Mouse (Mus musculus): ENCODE results near the gene Mfsd4b3. TPM values are rescaled to one million over a fixed set of nuclear protein-coding genes. Genes with fewer than 3 reads are reported as not detected.
"Not testable (repeated sequence)": the region's sequence is repeated elsewhere in the genome, so short reads cannot be mapped to it uniquely, and the experiment has no call there.

Mfsd4b3 gene
- polyA plus RNA-seq, 1 experiment = not detected

- Histone ChIP-seq H3K4me1 (ENCODE audit: control insufficient read depth, insufficient read depth, low read length) (no peaks in the 10 kb centered on the region), H3K27ac (ENCODE audit: insufficient read depth, low read depth, low read length) (no peak overlapping the region), H3K4me3 (ENCODE audit: insufficient read depth, low read depth, low read length) (no peak overlapping the region)
- WGBS = 94% methylated on average over 2 of the region's 2 CpGs
- TF ChIP-seq CTCF (IDR thresholded peaks at IDR 0.05; ENCODE audit: insufficient read depth, low read depth, low read length) = no peak
- no peak for TF ChIP-seq POLR2A (IDR thresholded peaks at IDR 0.05; ENCODE audit: insufficient read depth, low read depth, low read length)
Measured at GRCm38 (mm10) chr10:39949377-39949954, 10.5 kb downstream of the Mfsd4b3 start.

- not testable (repeated sequence) for H3K27ac ChIP-seq (ENCODE audit: insufficient read depth, low read depth, low read length); H3K4me3 ChIP-seq (ENCODE audit: insufficient read depth, low read depth, low read length); H3K4me1 ChIP-seq (ENCODE audit: control insufficient read depth, insufficient read depth, low read length)
- WGBS = 72% methylated on average over 3 of the region's 3 CpGs
Measured at GRCm38 (mm10) chr10:39947195-39947594, 12.8 kb downstream of the Mfsd4b3 start.

GRCm38 (mm10) chr10:39936553-39936952 lies 23.4 kb downstream of the Mfsd4b3 start:
- H3K4me3 ChIP-seq (ENCODE audit: insufficient read depth, low read depth, low read length) = no peak overlapping the region
- no peaks in the 10 kb centered on the region for H3K4me1 ChIP-seq (ENCODE audit: control insufficient read depth, insufficient read depth, low read length)
- TF ChIP-seq CTCF (IDR thresholded peaks at IDR 0.05; ENCODE audit: insufficient read depth, low read depth, low read length) = no peak
- no peak for TF ChIP-seq POLR2A (IDR thresholded peaks at IDR 0.05; ENCODE audit: insufficient read depth, low read depth, low read length)
- WGBS = 88% methylated on average over 7 of the region's 7 CpGs
- no peak overlapping the region for H3K27ac ChIP-seq (ENCODE audit: insufficient read depth, low read depth, low read length)

GRCm38 (mm10) chr10:39926616-39927139 lies 33.3 kb downstream of the Mfsd4b3 start, which contains the start of gene Mfsd4b2:
Mfsd4b2 (minus strand) TSS chr10:39926923.
- H3K27ac ChIP-seq (ENCODE audit: insufficient read depth, low read depth, low read length) = no peak within 1 kb of the TSS
- TF ChIP-seq CTCF (IDR thresholded peaks at IDR 0.05; ENCODE audit: insufficient read depth, low read depth, low read length) (no peak), POLR2A (IDR thresholded peaks at IDR 0.05; ENCODE audit: insufficient read depth, low read depth, low read length) (no peak)
- H3K4me1 ChIP-seq (ENCODE audit: control insufficient read depth, insufficient read depth, low read length) = peaks cover 3% of the 10 kb centered on the region
- peak within 1 kb of the TSS; percentile 27 for H3K4me3 ChIP-seq (ENCODE audit: insufficient read depth, low read depth, low read length)
- 2% methylated on average over 41 of the region's 41 CpGs for WGBS

- H3K4me1 ChIP-seq (ENCODE audit: control insufficient read depth, insufficient read depth, low read length); H3K27ac ChIP-seq (ENCODE audit: insufficient read depth, low read depth, low read length); H3K4me3 ChIP-seq (ENCODE audit: insufficient read depth, low read depth, low read length): not testable (repeated sequence)
- 80% methylated on average over 8 of the region's 8 CpGs for WGBS
Measured at GRCm38 (mm10) chr10:39924556-39924955, 35.4 kb downstream of the Mfsd4b3 start.

GRCm38 (mm10) chr10:39912616-39913015 lies 47.3 kb downstream of the Mfsd4b3 start:
- H3K4me3 ChIP-seq (ENCODE audit: insufficient read depth, low read depth, low read length) = no peak overlapping the region
- H3K4me1 ChIP-seq (ENCODE audit: control insufficient read depth, insufficient read depth, low read length) = no peaks in the 10 kb centered on the region
- TF ChIP-seq POLR2A (IDR thresholded peaks at IDR 0.05; ENCODE audit: insufficient read depth, low read depth, low read length) (no peak), CTCF (IDR thresholded peaks at IDR 0.05; ENCODE audit: insufficient read depth, low read depth, low read length) (no peak)
- H3K27ac ChIP-seq (ENCODE audit: insufficient read depth, low read depth, low read length) = no peak overlapping the region

GRCm38 (mm10) chr10:39908768-39909441 lies 51.0 kb downstream of the Mfsd4b3 start:
- 72% methylated on average over 13 of the region's 13 CpGs for WGBS
- Histone ChIP-seq H3K4me1 (ENCODE audit: control insufficient read depth, insufficient read depth, low read length) (no peaks in the 10 kb centered on the region), H3K4me3 (ENCODE audit: insufficient read depth, low read depth, low read length) (no peak overlapping the region), H3K27ac (ENCODE audit: insufficient read depth, low read depth, low read length) (no peak overlapping the region)
- no peak for TF ChIP-seq POLR2A (IDR thresholded peaks at IDR 0.05; ENCODE audit: insufficient read depth, low read depth, low read length)
- no peak for TF ChIP-seq CTCF (IDR thresholded peaks at IDR 0.05; ENCODE audit: insufficient read depth, low read depth, low read length)

GRCm38 (mm10) chr10:39906799-39907658 lies 52.9 kb downstream of the Mfsd4b3 start:
- Histone ChIP-seq H3K4me1 (ENCODE audit: control insufficient read depth, insufficient read depth, low read length) (no peaks in the 10 kb centered on the region), H3K27ac (ENCODE audit: insufficient read depth, low read depth, low read length) (no peak overlapping the region), H3K4me3 (ENCODE audit: insufficient read depth, low read depth, low read length) (no peak overlapping the region)
- 85% methylated on average over 10 of the region's 10 CpGs for WGBS
- TF ChIP-seq POLR2A (IDR thresholded peaks at IDR 0.05; ENCODE audit: insufficient read depth, low read depth, low read length) (no peak), CTCF (IDR thresholded peaks at IDR 0.05; ENCODE audit: insufficient read depth, low read depth, low read length) (no peak)

- WGBS = 72% methylated on average over 3 of the region's 3 CpGs
- H3K4me1 ChIP-seq (ENCODE audit: control insufficient read depth, insufficient read depth, low read length) = no peaks in the 10 kb centered on the region
- no peak overlapping the region for H3K4me3 ChIP-seq (ENCODE audit: insufficient read depth, low read depth, low read length)
- no peak for TF ChIP-seq CTCF (IDR thresholded peaks at IDR 0.05; ENCODE audit: insufficient read depth, low read depth, low read length)
- TF ChIP-seq POLR2A (IDR thresholded peaks at IDR 0.05; ENCODE audit: insufficient read depth, low read depth, low read length) = no peak
- no peak overlapping the region for H3K27ac ChIP-seq (ENCODE audit: insufficient read depth, low read depth, low read length)
Measured at GRCm38 (mm10) chr10:39904191-39904590, 55.8 kb downstream of the Mfsd4b3 start.
